Mouse (Mus musculus): ENCODE results near the gene Glcci1. TPM values are rescaled to one million over a fixed set of nuclear protein-coding genes. Genes with fewer than 3 reads are reported as not detected.

The Glcci1 gene
- polyA plus RNA-seq (2012; ENCODE audit: insufficient read depth, insufficient read length, low replicate concordance, missing spikeins): 189 TPM in 1 of 2 replicates, not detected in the other

DNA sequence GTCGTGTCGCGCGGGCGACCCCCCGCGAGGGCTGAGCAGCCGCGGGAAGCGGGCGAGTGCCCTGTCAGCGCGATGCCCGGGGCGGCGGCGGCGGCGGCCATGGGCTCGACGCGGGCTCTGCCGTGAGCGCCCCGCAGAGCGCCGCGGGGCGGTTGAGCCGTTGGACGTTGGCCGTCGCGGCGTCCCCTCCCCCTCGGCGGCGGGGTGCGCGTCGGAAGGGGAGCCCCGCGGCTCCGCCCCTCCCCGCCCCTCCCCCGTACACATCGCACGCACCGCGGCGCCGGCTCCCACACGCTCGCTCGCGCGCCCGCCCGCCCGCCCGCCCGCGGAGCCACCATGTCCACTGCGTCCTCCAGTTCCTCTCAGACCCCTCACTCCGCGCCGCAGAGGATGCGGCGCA, at the start of gene Glcci1:
Gene Glcci1 (plus strand): TSS at position 50 of the 400 bp plus-strand sequence.
- WGBS: under 1% methylated on average over 57 of the region's 69 CpGs
- H3K27ac ChIP-seq (ENCODE audit: insufficient read depth, low read depth, low read length): peak within 1 kb of the TSS; percentile 96
- TF ChIP-seq CTCF (IDR thresholded peaks at IDR 0.05; ENCODE audit: insufficient read depth, low read depth, low read length) (no peak), POLR2A (IDR thresholded peaks at IDR 0.05; ENCODE audit: insufficient read depth, low read depth, low read length) (no peak)

DNA sequence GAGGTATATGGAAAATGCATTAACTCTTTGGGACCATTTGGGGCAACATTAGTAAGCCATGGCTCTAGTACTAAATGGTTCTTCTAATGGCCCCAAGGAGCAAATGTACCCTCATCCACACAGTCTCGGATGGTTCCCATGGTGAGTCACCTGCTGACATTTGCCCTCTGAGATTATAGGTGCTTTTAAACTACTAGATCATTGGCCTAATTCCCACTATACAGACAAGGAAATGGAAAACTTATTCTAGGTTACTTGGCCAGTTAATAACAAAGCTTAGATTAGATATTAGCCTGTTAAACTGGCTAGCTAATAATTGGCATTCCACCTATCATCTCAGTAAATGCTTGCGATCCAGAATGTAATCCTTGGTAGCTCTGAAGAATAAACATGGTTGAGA, 47.0 kb upstream of the Glcci1 start:
- TF ChIP-seq POLR2A (IDR thresholded peaks at IDR 0.05; ENCODE audit: insufficient read depth, low read depth, low read length) (no peak), CTCF (IDR thresholded peaks at IDR 0.05; ENCODE audit: insufficient read depth, low read depth, low read length) (no peak)
- Histone ChIP-seq H3K27ac (ENCODE audit: insufficient read depth, low read depth, low read length) (no peak overlapping the region), H3K4me3 (ENCODE audit: insufficient read depth, low read depth, low read length) (no peak overlapping the region), H3K4me1 (ENCODE audit: control insufficient read depth, insufficient read depth, low read length) (no peaks in the 10 kb centered on the region)
- 93% methylated on average over 2 of the region's 2 CpGs for WGBS

More for the DNA sequence above, at the start of gene Glcci1:
- Histone ChIP-seq H3K4me1 (ENCODE audit: control insufficient read depth, insufficient read depth, low read length) (0 out of 2 replicates have a peak, but pooled peaks cover 2% of the 10 kb centered on the region), H3K4me3 (ENCODE audit: insufficient read depth, low read depth, low read length) (peak within 1 kb of the TSS; percentile 96)

DNA sequence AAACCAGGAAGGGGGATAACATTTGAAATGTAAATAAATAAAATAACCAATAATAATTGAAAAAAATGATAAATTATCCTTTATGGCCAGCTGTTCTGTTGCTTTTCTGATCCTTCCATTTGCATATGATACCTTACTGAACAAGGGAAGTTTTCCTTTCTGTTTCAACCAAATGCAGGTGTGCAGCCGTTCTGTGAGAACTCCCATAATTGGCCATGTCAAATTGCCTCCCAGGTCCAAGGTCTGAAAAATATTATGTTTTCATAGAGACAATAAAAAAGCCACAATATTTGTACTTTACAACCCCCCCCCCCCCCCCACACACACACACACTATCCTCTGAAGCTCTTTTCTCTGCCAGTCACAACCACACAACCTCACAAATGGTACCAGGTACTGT, 44.0 kb upstream of the Glcci1 start:
- Histone ChIP-seq H3K27ac (ENCODE audit: insufficient read depth, low read depth, low read length) (no peak overlapping the region), H3K4me1 (ENCODE audit: control insufficient read depth, insufficient read depth, low read length) (no peaks in the 10 kb centered on the region), H3K4me3 (ENCODE audit: insufficient read depth, low read depth, low read length) (no peak overlapping the region)
- WGBS: 95% methylated on average over 1 of the region's 1 CpGs
- TF ChIP-seq POLR2A (IDR thresholded peaks at IDR 0.05; ENCODE audit: insufficient read depth, low read depth, low read length): no peak

DNA sequence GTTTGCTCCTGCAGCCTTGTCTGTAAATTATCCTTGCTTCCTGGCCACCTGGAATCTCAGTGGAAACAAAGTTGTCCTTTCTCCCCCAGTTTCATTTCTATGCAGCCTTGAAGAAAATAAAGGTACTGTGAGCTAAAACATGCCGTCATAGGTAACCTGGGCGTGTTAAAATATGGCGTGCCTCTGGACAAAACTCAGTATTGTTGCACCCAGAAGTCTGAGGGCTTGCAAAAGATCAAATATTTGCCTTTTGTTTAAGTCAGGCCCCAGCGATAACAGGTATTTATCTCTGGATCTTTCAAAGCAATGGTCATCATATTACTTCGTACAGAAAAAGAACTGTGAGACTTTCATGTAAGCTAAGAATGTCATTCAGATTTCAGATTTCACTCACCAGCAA, 43.4 kb upstream of the Glcci1 start:
- TF ChIP-seq POLR2A (IDR thresholded peaks at IDR 0.05; ENCODE audit: insufficient read depth, low read depth, low read length): no peak
- no peak for TF ChIP-seq CTCF (IDR thresholded peaks at IDR 0.05; ENCODE audit: insufficient read depth, low read depth, low read length)
- Histone ChIP-seq H3K27ac (ENCODE audit: insufficient read depth, low read depth, low read length) (no peak overlapping the region), H3K4me3 (ENCODE audit: insufficient read depth, low read depth, low read length) (no peak overlapping the region), H3K4me1 (ENCODE audit: control insufficient read depth, insufficient read depth, low read length) (no peaks in the 10 kb centered on the region)
- WGBS: 98% methylated on average over 5 of the region's 5 CpGs

DNA sequence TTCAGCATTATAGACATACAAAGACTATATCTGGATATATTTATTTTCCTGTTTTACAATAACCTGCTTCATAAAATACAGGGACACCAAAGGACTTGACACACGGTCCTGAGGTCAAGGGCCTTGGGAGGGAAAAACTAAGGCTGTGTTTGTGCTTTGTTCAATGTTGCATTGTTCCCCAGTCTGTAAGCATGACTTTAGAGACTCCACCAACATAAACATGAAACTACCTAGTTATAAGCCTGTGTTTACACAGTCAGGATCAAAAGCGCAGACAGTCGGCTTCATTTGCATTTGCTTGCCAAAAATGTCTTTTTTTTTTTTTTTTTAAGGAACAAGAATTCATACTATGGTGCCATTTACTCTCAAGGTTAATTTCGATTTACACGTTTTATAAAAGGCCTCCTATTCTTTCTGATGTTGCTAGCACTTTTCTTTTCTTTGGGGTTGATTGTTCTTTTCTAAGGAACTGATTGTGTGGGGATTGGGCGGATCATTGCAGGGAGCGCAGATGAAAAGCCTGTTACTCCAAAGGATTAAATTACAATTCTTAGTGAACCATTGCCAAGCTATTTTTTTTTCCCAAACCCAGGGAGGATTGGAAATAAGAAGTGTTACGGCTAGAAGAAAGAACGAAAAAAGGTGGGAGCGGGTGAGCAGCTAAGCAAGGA, 41.6 kb upstream of the Glcci1 start:
- 39% methylated on average over 10 of the region's 10 CpGs for WGBS
- Histone ChIP-seq H3K4me3 (ENCODE audit: insufficient read depth, low read depth, low read length) (no peak overlapping the region), H3K27ac (ENCODE audit: insufficient read depth, low read depth, low read length) (no peak overlapping the region), H3K4me1 (ENCODE audit: control insufficient read depth, insufficient read depth, low read length) (no peaks in the 10 kb centered on the region)
- TF ChIP-seq CTCF (IDR thresholded peaks at IDR 0.05; ENCODE audit: insufficient read depth, low read depth, low read length): no peak
- TF ChIP-seq POLR2A (IDR thresholded peaks at IDR 0.05; ENCODE audit: insufficient read depth, low read depth, low read length): no peak

DNA sequence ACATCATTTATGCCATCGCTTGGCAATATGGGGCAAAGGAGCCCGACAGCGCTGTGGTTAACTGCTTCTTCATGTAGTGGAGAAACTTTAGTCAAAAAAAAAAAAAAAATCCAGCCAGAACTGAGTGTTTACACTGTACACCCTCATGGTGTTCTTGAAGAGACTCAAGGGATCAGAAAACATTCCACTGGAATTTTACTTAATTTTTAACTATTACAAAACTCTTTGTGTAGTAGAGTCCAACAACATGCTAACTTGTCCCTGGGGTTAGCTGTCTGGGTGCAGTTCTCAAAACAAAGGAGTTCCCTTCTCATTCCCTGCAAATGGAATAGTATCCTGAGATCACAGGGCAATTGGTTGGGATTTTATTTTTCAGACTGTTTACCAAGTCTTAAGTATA, 39.5 kb upstream of the Glcci1 start:
- H3K27ac ChIP-seq (ENCODE audit: insufficient read depth, low read depth, low read length): no peak overlapping the region
- 93% methylated on average over 3 of the region's 3 CpGs for WGBS
- no peak overlapping the region for H3K4me3 ChIP-seq (ENCODE audit: insufficient read depth, low read depth, low read length)
- no peaks in the 10 kb centered on the region for H3K4me1 ChIP-seq (ENCODE audit: control insufficient read depth, insufficient read depth, low read length)
- TF ChIP-seq CTCF (IDR thresholded peaks at IDR 0.05; ENCODE audit: insufficient read depth, low read depth, low read length) (no peak), POLR2A (IDR thresholded peaks at IDR 0.05; ENCODE audit: insufficient read depth, low read depth, low read length) (no peak)

DNA sequence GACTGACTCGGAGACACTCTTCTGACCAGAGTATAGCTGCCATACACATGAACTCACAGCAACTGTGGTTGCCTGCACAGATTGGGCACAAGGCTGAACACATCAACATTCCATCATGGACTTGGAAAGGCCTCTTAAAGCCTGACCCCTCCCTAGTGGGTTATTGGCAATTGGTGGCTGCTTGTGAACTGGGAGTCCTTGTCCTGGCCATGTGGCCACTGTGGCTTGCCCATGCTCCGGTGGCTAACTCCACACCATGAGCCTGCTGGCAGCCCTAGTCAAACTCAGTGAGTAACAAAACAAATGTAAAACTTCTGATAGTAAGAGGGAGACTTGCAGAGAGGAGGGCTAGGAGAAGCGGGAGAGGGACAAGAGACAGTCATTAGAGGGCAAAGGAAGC, 37.3 kb upstream of the Glcci1 start:
- no peaks in the 10 kb centered on the region for H3K4me1 ChIP-seq (ENCODE audit: control insufficient read depth, insufficient read depth, low read length)
- WGBS: 91% methylated on average over 3 of the region's 3 CpGs
- H3K4me3 ChIP-seq (ENCODE audit: insufficient read depth, low read depth, low read length): no peak overlapping the region
- H3K27ac ChIP-seq (ENCODE audit: insufficient read depth, low read depth, low read length): no peak overlapping the region
- TF ChIP-seq CTCF (IDR thresholded peaks at IDR 0.05; ENCODE audit: insufficient read depth, low read depth, low read length) (no peak), POLR2A (IDR thresholded peaks at IDR 0.05; ENCODE audit: insufficient read depth, low read depth, low read length) (no peak)

DNA sequence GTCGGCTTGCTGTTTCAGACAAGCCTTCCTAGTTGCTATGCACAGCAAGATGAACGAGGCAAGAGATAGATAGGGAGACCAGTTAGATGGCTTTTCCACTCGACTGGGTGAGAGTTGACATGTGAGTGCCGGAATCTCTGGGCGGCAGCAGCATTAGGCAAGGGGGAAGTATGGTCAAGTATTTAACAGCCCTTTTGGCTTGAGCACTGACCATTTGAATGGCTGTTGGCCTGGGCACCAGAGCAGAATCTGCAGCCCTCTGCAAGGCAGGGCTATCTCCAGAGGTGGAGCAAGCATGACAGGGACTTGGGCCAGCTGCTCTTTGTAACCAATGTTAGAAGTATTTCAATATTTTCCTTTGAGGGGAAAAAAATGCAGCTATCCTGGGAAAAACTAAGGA, 36.5 kb upstream of the Glcci1 start:
- Histone ChIP-seq H3K4me1 (ENCODE audit: control insufficient read depth, insufficient read depth, low read length) (no peaks in the 10 kb centered on the region), H3K4me3 (ENCODE audit: insufficient read depth, low read depth, low read length) (no peak overlapping the region), H3K27ac (ENCODE audit: insufficient read depth, low read depth, low read length) (no peak overlapping the region)
- WGBS: 87% methylated on average over 5 of the region's 5 CpGs
- no peak for TF ChIP-seq POLR2A (IDR thresholded peaks at IDR 0.05; ENCODE audit: insufficient read depth, low read depth, low read length)
- TF ChIP-seq CTCF (IDR thresholded peaks at IDR 0.05; ENCODE audit: insufficient read depth, low read depth, low read length): no peak

DNA sequence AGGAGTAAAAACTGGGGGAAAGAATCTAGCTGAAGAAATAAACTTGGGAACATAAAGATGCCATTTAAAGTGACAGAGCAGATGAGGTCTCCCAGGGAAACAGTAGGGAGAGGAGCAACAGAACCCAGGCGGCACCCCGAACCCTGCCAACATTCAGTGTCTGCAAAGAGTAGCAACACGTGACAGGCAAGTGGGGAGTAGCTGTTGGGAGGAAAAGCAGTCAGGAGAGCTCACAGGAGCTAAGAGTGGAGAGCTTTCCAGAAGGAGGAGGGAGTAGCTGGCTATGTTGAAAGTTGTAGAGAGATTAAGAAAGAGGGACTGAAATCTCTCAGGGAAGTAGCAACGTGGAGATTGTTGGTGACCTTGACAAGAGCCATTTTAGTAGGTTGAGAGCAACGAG, 35.9 kb upstream of the Glcci1 start:
- no peak for TF ChIP-seq CTCF (IDR thresholded peaks at IDR 0.05; ENCODE audit: insufficient read depth, low read depth, low read length)
- TF ChIP-seq POLR2A (IDR thresholded peaks at IDR 0.05; ENCODE audit: insufficient read depth, low read depth, low read length): no peak
- Histone ChIP-seq H3K27ac (ENCODE audit: insufficient read depth, low read depth, low read length) (no peak overlapping the region), H3K4me1 (ENCODE audit: control insufficient read depth, insufficient read depth, low read length) (no peaks in the 10 kb centered on the region), H3K4me3 (ENCODE audit: insufficient read depth, low read depth, low read length) (no peak overlapping the region)
- WGBS: 40% methylated on average over 5 of the region's 5 CpGs

All from olfactory bulb, adult 2 months (tissue).